Comparison of ENCODE assay signal across 19 mouse cellular contexts in genomic region chr3:63082161-63082560, GRCm38 (mm10).
"Had no signal": no experiment of that assay in that cellular context is flagged by ENCODE, and none has a peak within 500 bp of the region (broad histone marks: within the 10 kb centered on the region; RNA-seq: fewer than 3 reads in every experiment).

No protein-coding gene starts in this region.

- H3K36me3 ChIP-seq: liver, embryonic 15.5 days; lung, embryonic 15.5 days; midbrain, embryonic 13.5 days; midbrain, embryonic 15.5 days; neural tube, embryonic 12.5 days had no signal

- H3K27ac ChIP-seq: liver, embryonic 15.5 days; lung, embryonic 15.5 days; macrophage; midbrain, embryonic 13.5 days; midbrain, embryonic 15.5 days; neural tube, embryonic 12.5 days had no signal

- H3K4me3 ChIP-seq: liver, embryonic 15.5 days; lung, embryonic 15.5 days; megakaryocyte, embryonic 14.5 days; midbrain, embryonic 13.5 days; midbrain, embryonic 15.5 days; neural tube, embryonic 12.5 days had no signal

- H3K9me3 ChIP-seq: liver, embryonic 15.5 days; lung, embryonic 15.5 days; midbrain, embryonic 13.5 days; midbrain, embryonic 15.5 days; neural tube, embryonic 12.5 days had no signal

- H3K27me3 ChIP-seq: liver, embryonic 15.5 days; lung, embryonic 15.5 days; megakaryocyte, embryonic 14.5 days; midbrain, embryonic 13.5 days; midbrain, embryonic 15.5 days; neural tube, embryonic 12.5 days had no signal

- H3K9ac ChIP-seq: liver, embryonic 15.5 days; liver, postnatal 0 days; lung, embryonic 15.5 days; midbrain, embryonic 13.5 days; midbrain, embryonic 15.5 days; neural tube, embryonic 12.5 days had no signal

- H3K4me1 ChIP-seq: liver, embryonic 15.5 days; lung, embryonic 15.5 days; megakaryocyte, embryonic 14.5 days; midbrain, embryonic 13.5 days; midbrain, embryonic 15.5 days; neural tube, embryonic 12.5 days had no signal

- DNase-seq: liver, postnatal 0 days; lung, adult 2 months; lung, postnatal 14 days; lung, postnatal 36 days; retina, postnatal 1 day; right cerebral cortex, adult 18-20 months; right cerebral cortex, postnatal 25 days; right cerebral cortex, postnatal 4 days; spleen, adult 18-20 months; thymus, adult 18-20 months; thymus, postnatal 25 days; thymus, postnatal 4 days had no signal
